Mouse (Mus musculus) 3134 (cell line): ENCODE measurements at regions not wholly inside any gene's neighbourhood (a gene's known extent, or its start where the extent isn't known, plus 50 kb on each side); places are given as distances from the start of the nearest gene placed in this dataset.

Experiments
- DNase-seq: peaks from one replicate; pipeline ENCODE4 v3.0.0-alpha.2; 2011; ENCODE audit warnings: low spot score; ENCODE audit not compliant: insufficient read length; ENCODE audit errors: extremely low read depth

DNA sequence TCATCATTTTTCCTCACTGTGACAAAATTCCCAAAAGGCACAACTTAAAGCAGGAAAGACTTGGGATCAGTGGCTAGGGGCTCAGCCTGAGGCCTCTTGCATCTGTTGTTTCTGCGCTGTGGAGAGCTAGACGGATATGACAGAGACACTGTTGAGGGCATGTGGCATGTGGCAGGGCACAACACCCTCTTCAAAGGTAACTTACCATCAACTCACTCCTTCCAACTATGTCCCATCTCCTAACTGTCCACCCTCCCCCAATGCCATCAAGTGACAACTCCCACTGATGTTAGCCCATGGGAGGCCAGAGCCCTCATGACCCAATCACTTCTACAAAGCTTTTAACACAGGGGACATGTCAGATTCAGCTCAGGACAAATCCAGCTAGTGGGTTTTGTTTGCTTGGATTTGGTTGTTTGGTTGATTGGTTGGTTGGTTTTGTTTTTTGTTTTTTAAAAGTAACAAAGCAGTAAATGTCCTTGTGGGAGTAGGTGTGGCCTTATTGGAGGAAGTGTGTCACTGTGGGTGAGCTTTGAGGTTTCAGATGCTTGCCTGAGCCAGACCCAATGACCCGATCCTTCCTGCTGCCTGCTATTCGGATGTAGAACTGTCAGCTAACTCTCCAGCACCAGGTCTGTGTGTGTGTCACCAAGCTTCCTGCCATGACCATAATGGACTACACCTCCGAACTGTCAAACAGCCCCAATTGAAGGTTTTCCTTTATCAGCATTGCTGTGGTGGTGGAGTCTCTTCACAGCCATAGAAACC is 53.2 kb upstream of the Lef1 start:
- DNase-seq, result no peak

GRCm38 (mm10) chr3:131054241-131054972 is 55.9 kb upstream of the Lef1 start:
- DNase-seq, result peak; percentile 14

DNA sequence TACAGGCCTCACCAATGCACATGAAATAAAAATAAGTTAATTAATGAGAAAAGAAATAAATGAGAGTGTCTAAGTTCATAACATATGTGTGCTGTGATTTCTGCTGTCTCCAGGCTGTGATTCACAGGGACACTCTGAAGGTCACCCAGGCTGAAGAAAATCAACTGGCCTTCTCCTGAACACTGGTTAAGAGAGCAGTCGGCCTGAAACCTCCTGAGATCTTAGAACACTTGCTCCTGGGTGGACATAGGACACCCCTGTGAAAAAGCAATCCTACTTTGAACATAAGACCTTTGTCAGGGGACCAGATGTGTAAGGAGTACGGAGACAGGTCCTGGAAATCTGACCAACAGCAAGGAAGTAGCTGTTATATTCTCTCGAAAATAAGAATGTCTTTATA is 62.6 kb upstream of the Lef1 start:
- no peak for DNase-seq

- DNase-seq, result no peak
Observed at GRCm38 (mm10) chr3:131046412-131046811, 63.9 kb upstream of the Lef1 start.

GRCm38 (mm10) chr3:131040214-131040825 is 70.0 kb upstream of the Lef1 start:
- DNase-seq, result no peak

DNA sequence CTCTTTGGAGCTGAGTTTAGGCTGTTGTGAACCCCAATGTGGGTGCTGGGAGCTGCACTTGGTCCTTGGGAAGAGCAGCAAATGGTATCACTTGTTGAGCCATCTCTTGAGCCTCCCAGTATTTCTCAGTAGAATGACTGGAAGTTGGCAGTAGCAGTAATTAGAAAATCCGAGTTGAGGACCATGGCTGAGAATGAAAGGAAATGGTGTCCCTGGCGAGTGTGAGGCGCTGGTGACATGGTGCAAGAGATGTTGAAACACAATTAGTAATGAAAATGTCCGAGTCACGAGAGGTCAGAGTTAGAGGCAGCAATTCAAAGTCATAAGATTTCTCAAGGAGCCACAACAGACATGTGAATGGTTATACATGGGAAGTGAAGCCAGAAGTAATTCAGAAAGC is 73.2 kb upstream of the Lef1 start:
- DNase-seq, result no peak

DNA sequence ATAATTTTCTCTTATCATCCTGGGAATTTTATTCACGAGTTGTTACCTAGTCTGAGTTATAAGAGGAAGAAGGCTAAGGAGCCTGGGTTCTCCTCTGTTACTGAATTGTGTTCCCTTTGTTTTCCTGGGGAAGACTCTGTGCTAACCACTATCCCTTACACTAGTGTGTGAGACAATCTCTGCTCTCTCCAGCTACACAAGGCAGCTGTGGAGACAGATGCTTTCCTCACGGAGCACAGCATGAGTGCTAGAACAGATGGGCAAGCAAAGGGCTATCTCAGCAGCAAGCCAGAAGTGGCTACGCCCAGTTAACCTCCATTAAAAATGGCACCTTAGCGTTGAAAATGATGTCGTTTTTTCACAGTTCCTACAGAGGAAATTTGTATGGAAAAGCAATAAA is 75.5 kb upstream of the Lef1 start:
- DNase-seq, result no peak

DNA sequence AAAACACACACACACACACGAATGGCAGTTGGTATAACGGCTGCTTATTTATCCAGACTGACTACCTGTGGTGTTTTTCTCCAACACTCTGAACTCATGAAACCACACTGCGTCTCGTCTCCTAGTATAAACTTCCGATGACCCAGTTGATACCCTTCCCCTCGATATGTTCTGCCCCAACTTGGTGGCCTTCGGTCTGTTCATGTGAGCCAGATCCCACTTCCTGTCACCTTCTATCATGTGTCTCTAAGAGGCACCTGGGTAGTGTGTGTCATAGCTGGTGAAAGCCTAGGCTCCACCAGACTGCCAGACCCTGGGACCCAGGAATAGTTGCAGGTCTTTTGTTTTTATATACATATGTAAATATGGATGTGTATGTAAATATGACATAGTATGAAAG is 83.9 kb upstream of the Lef1 start:
- DNase-seq, result no peak

DNA sequence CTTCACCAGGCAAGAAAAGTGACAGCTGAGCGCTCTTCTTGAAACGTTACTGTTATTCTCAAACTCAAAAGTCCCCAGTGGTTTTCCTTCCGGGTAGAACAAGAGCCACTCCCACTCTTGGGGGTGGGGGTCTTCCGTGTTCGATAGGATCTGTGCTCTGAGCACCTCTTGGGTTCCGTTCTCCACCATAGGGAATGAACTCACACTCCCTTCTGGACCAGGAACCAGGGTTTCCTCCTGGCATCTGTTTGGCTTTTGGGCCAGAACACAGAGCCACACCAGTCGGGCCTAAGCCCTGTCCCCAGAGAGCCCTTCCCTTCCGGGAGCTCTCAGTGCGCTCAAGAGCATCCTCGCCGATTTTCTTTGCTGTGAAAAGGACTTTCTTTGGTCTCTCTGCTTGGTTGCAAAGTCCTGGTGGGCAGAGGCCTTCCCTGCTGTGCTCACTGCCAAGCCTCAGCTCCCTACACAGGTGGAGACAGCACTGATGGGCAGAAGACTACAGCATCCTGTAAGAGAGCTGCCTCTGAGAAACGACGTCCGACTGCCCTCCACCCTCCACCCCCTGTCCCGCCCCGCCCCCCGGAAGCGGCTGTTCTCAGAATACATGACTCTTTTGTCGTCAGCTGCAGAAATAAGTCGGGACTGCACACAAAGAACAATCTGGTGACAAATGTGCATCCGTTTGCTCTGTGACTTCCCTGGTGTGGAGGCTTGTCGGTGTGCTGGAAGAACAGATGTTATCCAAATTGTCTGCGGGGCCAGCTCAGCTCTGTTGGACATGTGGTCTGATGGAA is 90.9 kb upstream of the Lef1 start:
- no peak for DNase-seq

GRCm38 (mm10) chr3:131017899-131018298 is 92.4 kb upstream of the Lef1 start:
- DNase-seq, result no peak

GRCm38 (mm10) chr3:131016104-131016503 is 94.2 kb upstream of the Lef1 start:
- no peak for DNase-seq

GRCm38 (mm10) chr3:131014092-131014716 is 96.1 kb upstream of the Lef1 start:
- DNase-seq, result no peak

DNA sequence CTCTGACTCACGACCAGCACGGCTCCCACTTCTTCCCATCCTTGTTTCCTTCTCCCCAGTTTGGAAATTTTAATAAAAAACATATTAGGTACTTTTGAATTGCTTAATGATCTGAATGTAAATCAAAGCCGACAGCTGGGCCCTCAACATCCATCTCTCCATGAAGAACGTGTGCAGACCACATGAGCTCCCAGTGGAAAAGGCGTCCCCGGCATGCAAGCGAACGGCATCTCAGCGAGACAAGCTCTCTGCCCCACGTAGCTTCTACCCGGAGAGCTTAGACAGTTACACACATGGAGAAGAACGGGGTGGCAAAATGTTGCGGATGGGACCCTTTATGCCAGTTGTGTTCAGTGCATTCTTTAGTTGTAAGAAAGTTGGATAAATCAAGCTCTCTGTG is 109.6 kb upstream of the Lef1 start:
- DNase-seq, result no peak

GRCm38 (mm10) chr3:131000252-131000651 is 110.0 kb upstream of the Lef1 start:
- no peak for DNase-seq

DNA sequence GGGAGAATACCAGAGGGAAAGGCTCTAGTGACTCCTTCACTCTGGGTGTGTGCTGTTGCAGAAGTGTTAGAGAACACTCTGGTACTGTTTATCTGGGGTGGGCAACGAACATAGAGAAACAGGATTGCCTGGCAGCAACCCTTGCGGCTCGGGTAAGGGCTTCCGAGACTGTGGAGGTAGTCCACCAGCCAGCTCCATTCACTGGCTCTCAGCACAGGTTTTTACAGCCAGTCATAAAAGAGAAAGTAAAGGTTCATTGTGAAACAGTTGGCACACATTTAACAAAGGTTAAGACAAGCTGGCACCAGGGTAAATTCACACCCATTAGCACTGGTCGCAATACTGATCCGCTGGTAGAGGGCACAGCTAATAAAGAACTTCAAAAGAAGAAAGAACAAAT is 110.5 kb upstream of the Lef1 start:
- DNase-seq, result no peak

DNA sequence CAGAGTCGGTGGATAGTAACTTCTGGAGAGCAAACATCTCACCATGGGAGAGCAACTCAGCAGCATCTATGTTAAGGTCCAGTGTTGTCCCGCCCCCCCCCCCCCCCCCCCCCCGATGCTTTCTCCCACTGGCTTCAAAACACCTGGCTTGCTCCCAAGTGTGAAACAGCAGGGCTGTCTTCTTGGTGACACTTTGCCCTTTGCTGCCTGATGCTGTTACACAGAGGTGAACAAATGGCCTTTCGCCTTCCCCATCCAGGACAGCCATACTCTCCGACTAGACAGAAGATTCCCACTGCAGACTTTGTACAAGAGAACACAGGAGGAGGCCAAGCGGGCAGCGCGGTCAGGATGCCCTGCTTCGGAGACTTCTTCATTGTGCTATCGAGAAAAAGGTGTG is 111.8 kb upstream of the Lef1 start:
- no peak for DNase-seq

DNA sequence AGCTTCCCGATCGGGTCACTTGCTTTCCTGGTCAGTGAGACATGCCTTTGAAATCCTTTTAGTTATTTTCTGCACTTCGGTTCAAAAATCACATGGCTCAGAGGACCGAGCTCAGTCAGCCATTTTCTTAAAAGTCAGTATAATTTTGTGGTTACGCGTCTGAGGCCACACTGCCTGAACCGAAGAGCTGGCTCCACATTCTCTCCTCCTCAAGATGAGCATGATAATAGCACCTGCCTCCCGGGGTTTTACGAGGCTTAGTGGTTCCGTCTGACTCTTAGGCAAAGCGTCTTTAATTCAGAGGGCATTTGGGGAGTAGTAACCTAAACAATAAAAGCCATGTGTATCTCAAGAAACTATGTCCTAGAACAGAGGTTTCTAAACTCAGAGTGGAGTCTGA is 113.5 kb upstream of the Lef1 start:
- DNase-seq, result no peak

GRCm38 (mm10) chr3:130991971-130992370 is 118.3 kb upstream of the Lef1 start:
- no peak for DNase-seq

GRCm38 (mm10) chr3:130986708-130987107 is 123.6 kb upstream of the Lef1 start:
- no peak for DNase-seq

- no peak for DNase-seq
Observed at GRCm38 (mm10) chr3:130986101-130986500, 124.2 kb upstream of the Lef1 start.

GRCm38 (mm10) chr3:130981566-130981965 is 128.7 kb upstream of the Lef1 start:
- no peak for DNase-seq
